Mouse (Mus musculus): ENCODE results near the gene Gsta2.
A peak's percentile ranks its signal among the peaks of the same experiment; 100 is the strongest.
"Not testable (repeated sequence)": the region's sequence is repeated elsewhere in the genome, so short reads cannot be mapped to it uniquely, and the experiment has no call there.

Gene Gsta2

GRCm38 (mm10) chr9:78355611-78356010 lies at the start of gene Gsta2:
Gene Gsta2, minus strand, starts transcription at chr9:78355788.
- DNase-seq, result no peak

GRCm38 (mm10) chr9:78401596-78401995 lies 46.0 kb upstream of the Gsta2 start:
- no peak for DNase-seq

- DNase-seq, result no peak
These were observed 45.0 kb upstream of the Gsta2 start for GRCm38 (mm10) chr9:78400570-78400969.

DNA sequence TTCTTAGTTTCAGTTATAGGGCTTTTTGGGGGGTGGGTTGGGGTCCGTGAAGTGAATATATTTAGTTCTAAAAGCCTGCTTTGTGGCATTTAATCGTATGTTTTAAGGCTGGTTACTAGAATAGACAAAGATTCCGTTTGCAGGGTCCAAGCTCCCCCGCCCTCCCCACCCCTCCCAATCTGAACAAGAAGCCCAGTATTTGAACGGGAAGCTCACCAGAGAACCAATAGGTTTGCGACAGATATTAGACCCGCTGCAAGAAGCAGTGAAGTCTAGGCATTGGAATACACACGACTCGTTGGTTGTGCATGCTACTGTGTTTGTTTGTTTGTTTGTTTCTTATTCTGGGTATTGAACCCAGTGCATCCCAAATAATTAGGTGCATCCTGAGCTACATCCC lies 40.9 kb upstream of the Gsta2 start:
- no peak for DNase-seq

DNA sequence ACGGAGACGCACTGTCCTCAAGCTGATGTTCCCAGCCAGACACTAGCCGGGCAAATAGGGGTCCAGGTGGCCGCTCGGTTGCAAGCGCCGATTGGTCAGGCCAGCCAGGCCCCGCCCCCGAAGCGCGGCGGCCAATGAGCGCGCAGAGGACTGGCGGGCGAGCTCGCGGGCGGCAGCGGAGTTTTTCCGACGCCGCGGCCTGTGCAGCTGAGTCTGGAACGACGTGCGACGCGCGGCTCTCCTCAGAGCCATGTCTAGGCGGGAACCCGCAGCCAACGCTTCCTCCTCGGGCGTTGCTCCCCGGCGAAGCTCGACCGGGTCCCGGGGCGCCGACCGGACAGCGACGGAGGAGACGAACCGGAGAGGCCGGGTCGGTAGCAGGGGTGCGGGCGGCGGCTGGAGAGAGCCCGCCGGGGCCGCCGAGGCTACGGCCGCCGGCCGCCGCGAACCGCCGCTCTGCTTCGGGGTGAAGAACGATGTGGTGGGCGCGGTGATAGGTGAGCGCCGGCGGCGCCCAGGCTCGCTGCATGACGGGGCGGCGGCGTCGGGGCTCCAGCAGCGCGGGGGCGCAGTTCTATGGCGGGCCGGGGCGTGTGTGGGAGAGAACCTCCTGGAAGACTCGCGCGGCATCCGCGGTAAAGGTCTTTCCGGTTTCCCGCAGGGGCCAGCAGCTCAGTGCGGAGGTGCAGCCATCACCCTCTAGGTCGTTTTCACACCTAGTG lies 40.2 kb upstream of the Gsta2 start, which contains the start of gene Ddx43:
Gene Ddx43 (plus strand): TSS at position 148 of the 722 bp plus-strand sequence.
- DNase-seq, result peak; percentile 8

- DNase-seq, result no peak
These were observed 39.6 kb upstream of the Gsta2 start for GRCm38 (mm10) chr9:78395244-78395629.

DNA sequence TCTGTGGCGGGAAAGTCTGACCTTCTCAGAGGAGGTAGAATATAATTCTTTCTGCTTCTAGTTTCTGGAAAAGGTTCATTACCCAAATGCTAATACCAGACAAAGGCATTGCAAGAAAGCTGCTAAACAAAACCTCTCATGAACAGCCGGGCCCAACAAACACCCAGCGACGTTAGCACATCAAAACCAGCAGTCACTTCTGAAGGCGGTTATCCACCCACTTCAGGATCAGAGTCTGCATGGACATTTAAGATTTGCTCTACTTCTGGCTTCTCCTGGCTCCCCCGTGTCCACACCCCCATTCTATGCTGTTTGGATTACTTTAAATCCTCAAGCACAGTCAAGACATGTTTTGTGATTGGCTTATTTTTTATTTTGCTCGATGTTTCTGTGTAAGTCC lies 39.0 kb upstream of the Gsta2 start:
- peak; percentile 4 for DNase-seq

DNA sequence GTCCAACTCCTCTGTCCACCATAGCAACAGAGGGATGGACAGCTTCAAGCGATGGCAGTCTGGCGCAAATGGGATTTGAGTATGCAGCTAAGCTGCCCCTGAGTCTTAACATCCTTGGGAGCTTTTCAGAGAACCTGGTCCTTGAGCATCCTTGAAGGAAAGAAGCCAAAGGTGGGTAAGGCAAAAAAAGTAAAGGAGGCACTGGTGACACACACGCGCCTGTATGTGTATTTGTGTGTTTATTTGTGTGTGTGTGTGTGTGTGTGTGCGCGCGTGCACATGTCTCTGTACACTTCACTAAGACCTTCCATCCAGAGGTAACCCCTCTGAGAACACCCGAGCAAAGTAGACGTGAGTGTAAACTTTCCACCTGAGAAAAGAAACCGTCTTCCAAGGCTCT lies 38.2 kb upstream of the Gsta2 start:
- no peak for DNase-seq

DNA sequence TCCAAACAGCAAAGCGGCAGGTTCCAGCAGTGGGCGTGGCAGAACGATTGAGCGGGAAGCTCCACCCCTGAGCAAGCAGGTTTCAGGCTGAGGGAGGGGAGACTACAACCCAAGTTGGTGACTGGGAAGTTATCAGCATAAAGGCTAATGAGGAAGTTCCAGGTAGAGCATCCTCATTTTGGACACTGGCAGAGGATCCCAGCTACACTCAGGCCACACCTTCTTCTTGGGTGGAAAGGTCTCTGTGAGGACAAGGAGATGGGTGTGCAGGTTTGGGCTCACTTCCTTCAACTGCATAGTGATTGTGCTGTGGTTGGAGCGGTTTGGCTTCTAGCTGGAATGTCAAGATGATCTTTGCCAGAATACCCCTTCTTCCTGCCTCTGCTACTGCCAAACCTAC lies 34.4 kb upstream of the Gsta2 start:
- DNase-seq, result no peak

GRCm38 (mm10) chr9:78386947-78387346 lies 31.4 kb upstream of the Gsta2 start:
- DNase-seq, result no peak

DNA sequence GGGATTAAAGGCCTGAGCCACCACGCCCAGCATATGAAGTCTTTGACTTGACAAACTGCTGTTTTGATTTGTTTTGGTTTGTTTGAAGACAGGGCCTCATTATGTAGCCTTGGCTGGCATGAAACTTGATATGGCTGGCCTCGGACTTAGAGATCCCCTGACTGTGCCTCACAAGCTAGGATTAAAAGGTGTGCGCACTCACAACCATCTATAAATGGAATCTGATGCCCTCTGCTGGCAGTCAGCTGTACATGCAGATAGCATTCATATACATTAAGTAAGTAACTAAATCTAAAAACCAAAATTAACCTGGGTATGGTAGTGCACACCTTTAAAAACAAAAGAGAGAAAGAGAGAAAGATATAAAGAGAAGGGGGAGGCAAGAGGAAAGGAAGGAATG lies 30.3 kb upstream of the Gsta2 start:
- DNase-seq, result no peak

GRCm38 (mm10) chr9:78378113-78378785 lies 22.7 kb upstream of the Gsta2 start, which contains the start of gene Ooep:
Gene Ooep, minus strand, starts transcription at chr9:78378725.
- peak; percentile 3 for DNase-seq

DNA sequence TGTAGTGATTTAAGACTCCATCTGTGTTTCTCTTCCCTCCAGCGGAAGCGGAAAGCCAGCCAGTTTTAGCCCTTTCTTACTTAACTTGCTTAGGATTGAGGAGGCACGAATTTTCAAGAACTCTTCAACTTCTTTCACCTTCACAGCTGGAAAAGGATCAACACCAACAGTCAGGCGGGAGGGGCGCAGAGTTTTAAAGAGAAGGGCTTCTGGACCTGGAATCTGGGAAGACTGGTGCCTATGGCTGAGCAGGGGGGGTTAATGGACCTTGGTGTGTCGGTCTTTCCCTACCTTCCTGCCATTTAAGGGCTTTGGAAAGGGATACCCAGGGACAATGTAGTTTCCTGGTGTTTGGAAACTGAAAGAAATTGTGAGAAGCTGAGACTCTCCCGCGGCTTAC lies 22.0 kb upstream of the Gsta2 start:
- DNase-seq, result no peak

DNA sequence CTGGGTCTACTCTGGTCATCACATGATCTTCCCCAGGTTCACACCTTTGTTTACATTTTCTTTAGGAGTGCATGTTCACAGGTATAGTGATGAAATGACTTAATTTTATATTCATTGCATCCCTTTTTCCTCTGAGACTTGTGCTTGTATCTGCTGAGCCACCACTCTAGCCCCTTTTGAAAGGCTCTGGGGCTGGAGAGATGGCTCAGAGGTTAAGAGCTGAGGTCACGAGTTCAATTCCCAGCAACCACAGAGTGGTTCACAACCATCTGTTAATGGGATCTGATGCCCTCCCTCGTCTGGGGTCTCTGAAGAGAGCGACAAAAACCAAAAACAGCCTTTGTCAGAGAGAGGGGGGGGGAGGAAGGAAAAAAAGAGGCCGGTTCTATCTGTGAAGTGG lies 19.9 kb upstream of the Gsta2 start:
- DNase-seq, result no peak

GRCm38 (mm10) chr9:78374885-78375389 lies 19.3 kb upstream of the Gsta2 start:
- no peak for DNase-seq

- no peak for DNase-seq
These were observed 18.8 kb upstream of the Gsta2 start for GRCm38 (mm10) chr9:78374397-78374796.

- DNase-seq, result no peak
These were observed 17.4 kb upstream of the Gsta2 start for GRCm38 (mm10) chr9:78372827-78373504.

GRCm38 (mm10) chr9:78371441-78371840 lies 15.9 kb upstream of the Gsta2 start:
- DNase-seq, result no peak

DNA sequence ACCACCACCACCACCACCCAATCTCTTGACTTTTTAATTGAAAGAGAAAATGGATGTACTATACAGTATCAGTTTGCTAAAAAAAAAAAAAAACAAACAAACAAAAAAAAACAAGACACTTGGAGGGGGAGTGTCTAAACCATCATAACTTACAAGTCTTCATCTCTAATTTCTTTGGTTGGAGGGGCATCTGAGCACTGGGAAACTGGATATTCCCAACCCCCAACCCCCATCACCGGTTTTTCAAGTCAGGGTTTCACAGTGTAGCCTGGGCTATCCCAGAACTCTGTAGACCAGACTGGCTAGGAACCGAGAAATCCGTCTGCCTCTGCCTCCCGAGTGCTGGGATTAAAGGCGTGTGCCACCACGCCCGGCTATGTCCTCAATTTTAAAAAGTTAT lies 14.2 kb upstream of the Gsta2 start:
- no peak for DNase-seq

- DNase-seq, result no peak
These were observed 13.8 kb upstream of the Gsta2 start for GRCm38 (mm10) chr9:78369349-78369748.

DNA sequence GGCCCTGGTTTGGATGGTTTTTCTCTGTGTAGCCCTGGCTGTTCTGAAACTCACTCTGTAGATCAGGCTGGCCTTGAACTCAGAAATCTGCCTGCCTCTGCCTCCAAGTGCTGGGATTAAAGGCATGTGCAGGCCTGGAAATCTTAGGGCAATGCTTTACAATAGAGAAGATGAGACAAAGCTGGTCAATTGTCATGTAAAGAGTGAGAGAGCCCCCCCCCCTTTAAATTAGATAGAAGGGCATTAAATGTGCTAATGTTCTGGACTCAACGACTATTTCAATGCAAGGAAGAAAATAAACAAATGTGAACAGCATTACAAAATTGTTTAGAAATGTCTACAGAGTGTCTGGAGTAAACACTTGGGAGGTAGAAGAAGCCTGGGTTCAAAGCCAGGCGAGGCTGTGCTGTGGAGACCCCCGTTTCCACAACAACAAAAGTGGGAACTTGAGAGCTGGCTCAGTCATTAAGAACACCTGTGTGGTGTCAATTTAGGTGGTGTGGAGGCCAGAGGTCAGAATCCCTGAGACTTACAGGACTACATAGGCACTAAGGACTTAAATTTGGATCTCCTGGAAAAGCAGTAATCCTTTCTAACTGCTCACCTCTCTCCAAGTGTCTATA lies 13.2 kb upstream of the Gsta2 start:
- DNase-seq, result no peak

DNA sequence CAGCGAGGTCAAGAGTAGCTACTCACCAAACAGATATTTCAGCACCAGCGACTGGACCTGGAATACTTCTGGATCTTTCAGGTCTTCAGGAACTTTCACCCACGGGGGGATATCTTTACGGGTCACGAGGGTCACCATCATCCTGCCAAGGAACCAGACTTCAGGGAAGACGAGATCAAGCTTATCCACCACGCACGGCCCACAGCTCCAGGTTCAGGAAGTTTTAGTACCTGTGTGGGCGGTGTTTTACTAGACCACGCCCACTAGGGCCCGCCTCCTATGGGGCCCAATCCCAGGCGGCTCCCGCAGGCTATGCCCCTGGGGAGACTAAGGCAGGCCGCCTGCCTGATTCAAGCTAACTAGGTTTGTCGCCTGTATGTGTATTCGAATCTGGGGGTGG lies 12.4 kb upstream of the Gsta2 start, which contains the start of gene Dppa5a:
Gene Dppa5a (minus strand): TSS at position 219 of the 400 bp plus-strand sequence.
- not testable (repeated sequence) for DNase-seq

All from right cerebral cortex, adult 18-20 months (tissue).